Mouse (Mus musculus) limb, embryonic 11.5 days (tissue): ENCODE measurements around the gene Pet2. TPM values are rescaled to one million over a fixed set of nuclear protein-coding genes. Genes with fewer than 3 reads are reported as not detected.

Experiments used
- ATAC-seq: fragments of 200-750 bp; cut with Nextera tagmentation; 2 replicates; pipeline ENCODE4 v1.8.0; 2017; ENCODE audit warnings: low read depth; ENCODE audit not compliant: insufficient number of reproducible peaks, low FRiP score, low TSS enrichment
- DNase-seq: peaks from one replicate; pipeline ENCODE4 v3.0.0-alpha.2; 2015; ENCODE audit warnings: low spot score
- H3K27ac ChIP-seq: fragments of 300-500 bp; sonication (generic); replicated peaks from 2 replicates; pipeline ENCODE4 v1.5.1; 2014; ENCODE audit warnings: low read depth, mild to moderate bottlenecking, low read length
- H3K27me3 ChIP-seq: fragments of 300-500 bp; sonication (generic); 2 replicates; pipeline ENCODE4 v1.6.1; 2014; ENCODE audit warnings: mild to moderate bottlenecking, low read length, mixed read lengths; ENCODE audit not compliant: control insufficient read depth, insufficient read depth
- H3K36me3 ChIP-seq: fragments of 300-500 bp; sonication (generic); 2 replicates; pipeline ENCODE4 v1.6.1; 2014; ENCODE audit warnings: mild to moderate bottlenecking, low read length, moderate library complexity, mixed read lengths; ENCODE audit not compliant: control insufficient read depth, insufficient read depth
- H3K4me1 ChIP-seq: fragments of 300-500 bp; sonication (generic); 2 replicates; pipeline ENCODE4 v1.6.1; 2014; ENCODE audit warnings: low read length, mixed read lengths; ENCODE audit not compliant: control insufficient read depth, insufficient read depth
- H3K4me2 ChIP-seq: fragments of 300-500 bp; sonication (generic); 2 replicates; pipeline ENCODE4 v1.6.1; 2014; ENCODE audit warnings: low read depth, mild to moderate bottlenecking, moderate library complexity; ENCODE audit not compliant: severe bottlenecking
- H3K4me3 ChIP-seq: fragments of 300-500 bp; sonication (generic); 2 replicates; pipeline ENCODE4 v1.5.1; 2014; ENCODE audit warnings: low read depth, low read length
- H3K9ac ChIP-seq: fragments of 300-500 bp; sonication (generic); 2 replicates; pipeline ENCODE4 v1.6.1; 2014; ENCODE audit warnings: mild to moderate bottlenecking, low read length
- H3K9me3 ChIP-seq: fragments of 300-500 bp; sonication (generic); 2 replicates; pipeline ENCODE4 v1.6.1; 2016; ENCODE audit warnings: low read length; ENCODE audit not compliant: control insufficient read depth
- WGBS: fragments of 180-500 bp; shearing (Covaris S2); extraction: QIAGEN DNeasy Blood & Tissue Kit; methylation state at CpG from one replicate; pipeline ENCODE4 v1.1.7; 2014; 5-methylcytosine and 5-hydroxymethylcytosine counted together
- polyA plus RNA-seq: library from polyadenylated mRNA; unstranded; fragments of >200 nt; fragmentation: Nextera tagmentation; extraction: Ambion mirVana; gene quantifications from 2 replicates; pipeline ENCODE4 v1.2.1, GENCODE M21; 2014

Pet2 gene
- not detected in 2 replicates for polyA plus RNA-seq

DNA sequence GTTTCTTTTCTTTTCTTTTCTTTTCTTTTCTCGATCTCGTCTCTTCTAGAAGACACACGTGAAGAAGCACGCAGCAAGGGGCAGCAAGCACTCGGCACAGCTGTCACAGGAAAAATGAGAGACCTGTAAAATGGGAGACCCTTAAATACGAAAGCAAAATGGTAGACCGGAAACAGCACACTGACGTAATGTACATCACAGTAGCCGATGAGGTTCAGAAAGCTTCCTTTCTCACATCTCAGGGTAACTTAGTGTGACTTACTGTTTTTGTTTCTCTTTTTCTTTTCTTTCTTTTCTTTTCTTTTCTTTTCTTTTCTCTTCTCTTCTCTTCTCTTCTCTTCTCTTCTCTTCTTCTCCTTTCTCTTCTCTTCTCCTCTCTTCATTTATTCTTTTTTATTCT, at the start of gene Pet2:
Gene Pet2, minus strand, starts transcription at position 101 of the 400 bp plus-strand sequence.
- no peaks in the 10 kb centered on the region for H3K9me3 ChIP-seq
- H3K4me1 ChIP-seq = no peaks in the 10 kb centered on the region
- no peak within 1 kb of the TSS for H3K27ac ChIP-seq
- H3K4me3 ChIP-seq = no peak within 1 kb of the TSS
- H3K4me2 ChIP-seq = no peak within 1 kb of the TSS
- H3K9ac ChIP-seq = no peak within 1 kb of the TSS
- ATAC-seq (no peak), DNase-seq (no peak)
- no peaks in the 10 kb centered on the region for H3K27me3 ChIP-seq
- 94% methylated on average over 9 of the region's 9 CpGs for WGBS
- no peaks in the 10 kb centered on the region for H3K36me3 ChIP-seq
